Mouse (Mus musculus) v-Abl transformed pro-B cells (cell line): ENCODE measurements around the gene Vac14.

Experiments used
- in situ Hi-C, 2 experiments: fragments of 400-800 bp; cut with MboI; formaldehyde crosslinking; loops; one replicate each; pipeline ENCODE4 v1.15.1; 2025; ENCODE audit not compliant: unreplicated experiment in 2 of 2

Gene Vac14

GRCm38 (mm10) chr8:110672133-110672532 lies 53.7 kb downstream of the Vac14 start:
- in situ Hi-C loops, result no loop called here

- in situ Hi-C loops, result no loop called here
Measured at GRCm38 (mm10) chr8:110673168-110673567, 54.8 kb downstream of the Vac14 start.

GRCm38 (mm10) chr8:110674589-110674988 lies 56.2 kb downstream of the Vac14 start:
- in situ Hi-C loops, result no loop called here

- in situ Hi-C loops, result no loop called here
Measured at GRCm38 (mm10) chr8:110676702-110677101, 58.3 kb downstream of the Vac14 start.

GRCm38 (mm10) chr8:110677174-110677660 lies 58.8 kb downstream of the Vac14 start:
- in situ Hi-C loops, result no loop called here

GRCm38 (mm10) chr8:110678989-110679388 lies 60.6 kb downstream of the Vac14 start:
- in situ Hi-C loops, result no loop called here

- in situ Hi-C loops, result no loop called here
Measured at GRCm38 (mm10) chr8:110687726-110688125, 69.3 kb downstream of the Vac14 start.

GRCm38 (mm10) chr8:110689961-110690360 lies 71.6 kb downstream of the Vac14 start:
- in situ Hi-C loops, result no loop called here

- in situ Hi-C loops, result no loop called here
Measured at GRCm38 (mm10) chr8:110694226-110694625, 75.8 kb downstream of the Vac14 start.

- in situ Hi-C loops, result no loop called here
Measured at GRCm38 (mm10) chr8:110694826-110695225, 76.4 kb downstream of the Vac14 start.

GRCm38 (mm10) chr8:110695431-110695830 lies 77.0 kb downstream of the Vac14 start:
- in situ Hi-C loops, result no loop called here

GRCm38 (mm10) chr8:110696051-110696450 lies 77.7 kb downstream of the Vac14 start:
- in situ Hi-C loops, result no loop called here

- in situ Hi-C loops, result no loop called here
Measured at GRCm38 (mm10) chr8:110697571-110697970, 79.2 kb downstream of the Vac14 start.

- in situ Hi-C loops, result no loop called here
Measured at GRCm38 (mm10) chr8:110698098-110698497, 79.7 kb downstream of the Vac14 start.

GRCm38 (mm10) chr8:110699501-110699900 lies 81.1 kb downstream of the Vac14 start:
- in situ Hi-C loops, result no loop called here

- in situ Hi-C loops, result no loop called here
Measured at GRCm38 (mm10) chr8:110700561-110700960, 82.2 kb downstream of the Vac14 start.

GRCm38 (mm10) chr8:110702636-110703459 lies 84.5 kb downstream of the Vac14 start:
- in situ Hi-C loops, result no loop called here

- in situ Hi-C loops, result no loop called here
Measured at GRCm38 (mm10) chr8:110703460-110704061, 85.2 kb downstream of the Vac14 start.

GRCm38 (mm10) chr8:110704103-110704502 lies 85.7 kb downstream of the Vac14 start:
- in situ Hi-C loops, result no loop called here

GRCm38 (mm10) chr8:110705391-110706287 lies 87.3 kb downstream of the Vac14 start:
- in situ Hi-C loops, result no loop called here

GRCm38 (mm10) chr8:110706288-110706870 lies 88.0 kb downstream of the Vac14 start:
- in situ Hi-C loops, result no loop called here
